Mouse (Mus musculus): Measurements from ENCODE around the gene Atp7a. TPM values are rescaled to one million over a fixed set of nuclear protein-coding genes. Genes with fewer than 3 reads are reported as not detected.
A peak's percentile ranks its signal among the peaks of the same experiment; 100 is the strongest.

The Atp7a gene
- total and polyA plus RNA-seq, 3 experiments: 1.7 to 2.2 TPM; not detected in 1

DNA sequence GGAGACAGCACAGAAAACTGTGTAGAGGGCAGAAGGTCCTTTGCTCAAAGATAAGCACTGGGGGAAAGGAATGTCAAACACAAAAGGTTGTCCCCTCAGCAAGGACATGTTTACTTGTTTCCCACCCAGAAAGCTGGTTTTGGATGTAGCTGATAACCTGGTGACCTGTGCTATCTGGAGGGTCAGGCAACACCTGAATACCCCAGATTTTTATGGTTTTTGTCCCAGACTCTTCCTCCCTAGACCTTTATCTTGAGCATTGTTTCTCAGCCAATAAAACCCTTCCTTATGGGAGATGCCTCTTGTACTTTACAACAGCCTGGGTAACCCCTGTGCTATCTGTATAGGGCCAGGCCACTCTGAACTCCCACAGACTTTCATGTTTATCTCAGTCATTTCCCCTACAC lies 127.1 kb downstream of the Atp7a start:
- H3K4me3 ChIP-seq (ENCODE audit: control insufficient read depth in 1 of 2, insufficient read depth in 1 of 2, low read depth in 2 of 2, low read length in 2 of 2): no peak overlapping the region
- TF ChIP-seq ZNF384 (IDR thresholded peaks at IDR 0.05; ENCODE audit: low read depth, low read length): no peak
- TF ChIP-seq MEF2A (IDR thresholded peaks at IDR 0.05; ENCODE audit: extremely low read depth, insufficient replicate concordance, low read depth, low read length, poor library complexity, severe bottlenecking): 0 out of 2 replicates have a peak, but pooled peaks have one; percentile 15
- TF ChIP-seq CTCF (IDR thresholded peaks at IDR 0.05 in 2 of 3, conservative IDR thresholded peaks at IDR 0.05 in 1 of 3; ENCODE audit: control insufficient read depth in 1 of 3, insufficient read depth in 1 of 3, low read depth in 2 of 3, low read length in 3 of 3, poor library complexity in 1 of 3, severe bottlenecking in 1 of 3): no peak
- peak; percentile 83 for TF ChIP-seq RCOR1 (IDR thresholded peaks at IDR 0.05; ENCODE audit: low read depth, low read length)
- no peak for TF ChIP-seq RAD21 (IDR thresholded peaks at IDR 0.05; ENCODE audit: low read depth, low read length)
- peak; percentile 43; the same call in 1 of the 2 replicates for TF ChIP-seq SIN3A (IDR thresholded peaks at IDR 0.05; ENCODE audit: low read length)
- no peak for TF ChIP-seq MYB (IDR thresholded peaks at IDR 0.05; ENCODE audit: low read depth, low read length)
- TF ChIP-seq ZC3H11A (IDR thresholded peaks at IDR 0.05; ENCODE audit: low read depth, low read length): no peak
- TF ChIP-seq TCF12 (IDR thresholded peaks at IDR 0.05; ENCODE audit: low read depth, low read length): peak; percentile 79
- peak; percentile 72 to 82 for TF ChIP-seq EP300 (IDR thresholded peaks at IDR 0.05; ENCODE audit: low read depth in 1 of 2, low read length in 2 of 2)
- peak; percentile 62 for TF ChIP-seq ETS1 (IDR thresholded peaks at IDR 0.05; ENCODE audit: low read depth, low read length)
- peak; percentile 79 for TF ChIP-seq GATA1 (IDR thresholded peaks at IDR 0.05; ENCODE audit: low read depth, low read length)
- TF ChIP-seq MAFK (IDR thresholded peaks at IDR 0.05; ENCODE audit: borderline replicate concordance, low read depth, low read length): peak; percentile 60; the same call in 1 of the 2 replicates
- peak; percentile 74 for TF ChIP-seq TAL1 (IDR thresholded peaks at IDR 0.05; ENCODE audit: low read length)
- H3K4me1 ChIP-seq (ENCODE audit: control insufficient read depth in 1 of 2, insufficient read depth in 2 of 2, low read length in 2 of 2): peaks cover 5% of the 10 kb centered on the region in 2 experiments; a peak in 2 of 4 replicates
- H3K27me3 ChIP-seq (ENCODE audit: control insufficient read depth in 1 of 2, insufficient read depth in 2 of 2, low read length in 2 of 2): no peaks in the 10 kb centered on the region
- DNase-seq (ENCODE audit: low read depth, low spot score): peak; percentile 71
- H3K27ac ChIP-seq (ENCODE audit: control insufficient read depth, low read depth, low read length): peak overlapping the region; percentile 55; the same call in 1 of the 2 replicates
- no peak overlapping the region for H3K9ac ChIP-seq (ENCODE audit: control insufficient read depth, low read depth, low read length, poor library complexity, severe bottlenecking)
- peaks cover 0 to 9% of the 10 kb centered on the region in 2 experiments; a peak in 2 of 4 replicates for H3K36me3 ChIP-seq (ENCODE audit: control insufficient read depth in 1 of 2, insufficient read depth in 2 of 2, low read length in 2 of 2)
- no peaks in the 10 kb centered on the region for H3K79me2 ChIP-seq (ENCODE audit: control insufficient read depth, insufficient read depth, low read length, poor library complexity)
- no peaks in the 10 kb centered on the region for H3K9me3 ChIP-seq (replicated peaks; ENCODE audit: insufficient read depth, low read length)

GRCm38 (mm10) chrX:106155892-106156291 lies 128.8 kb downstream of the Atp7a start:
- no peak for TF ChIP-seq E2F4 (IDR thresholded peaks at IDR 0.05; ENCODE audit: borderline replicate concordance, low read depth, low read length)
- TF ChIP-seq CHD1 (IDR thresholded peaks at IDR 0.05; ENCODE audit: low read depth, low read length): no peak
- no peak for TF ChIP-seq TCF12 (IDR thresholded peaks at IDR 0.05; ENCODE audit: low read depth, low read length)
- no peak for TF ChIP-seq ETS1 (IDR thresholded peaks at IDR 0.05; ENCODE audit: low read depth, low read length)
- TF ChIP-seq MAZ (IDR thresholded peaks at IDR 0.05; ENCODE audit: low read depth, low read length): no peak
- Histone ChIP-seq H3K27me3 (ENCODE audit: control insufficient read depth in 1 of 2, insufficient read depth in 2 of 2, low read length in 2 of 2) (no peaks in the 10 kb centered on the region), H3K27ac (ENCODE audit: control insufficient read depth, low read depth, low read length) (no peak overlapping the region), H3K4me1 (ENCODE audit: control insufficient read depth in 1 of 2, insufficient read depth in 2 of 2, low read length in 2 of 2) (peaks cover 5% of the 10 kb centered on the region in 2 experiments; a peak in 2 of 4 replicates), H3K4me3 (ENCODE audit: control insufficient read depth in 1 of 2, insufficient read depth in 1 of 2, low read depth in 2 of 2, low read length in 2 of 2) (no peak overlapping the region), H3K9me3 (replicated peaks; ENCODE audit: insufficient read depth, low read length) (no peaks in the 10 kb centered on the region), H3K36me3 (ENCODE audit: control insufficient read depth in 1 of 2, insufficient read depth in 2 of 2, low read length in 2 of 2) (peaks cover 0 to 9% of the 10 kb centered on the region in 2 experiments; a peak in 2 of 4 replicates), H3K79me2 (ENCODE audit: control insufficient read depth, insufficient read depth, low read length, poor library complexity) (no peaks in the 10 kb centered on the region), H3K9ac (ENCODE audit: control insufficient read depth, low read depth, low read length, poor library complexity, severe bottlenecking) (no peak overlapping the region)
- peak; percentile 6 for DNase-seq (ENCODE audit: low read depth, low spot score)

Data from MEL (cell line).